Mouse (Mus musculus): Measurements from ENCODE around the gene Hrk. TPM values are rescaled to one million over a fixed set of nuclear protein-coding genes. Genes with fewer than 3 reads are reported as not detected.

Gene Hrk
- total and polyA plus RNA-seq, 3 experiments, result not detected

- Histone ChIP-seq H3K9ac (ENCODE audit: insufficient read depth, low read depth) (no peak overlapping the region), H3K79me2 (replicated peaks; ENCODE audit: control insufficient read depth, extremely low read depth, insufficient read depth, poor library complexity, severe bottlenecking) (no peaks in the 10 kb centered on the region), H3K27ac (ENCODE audit: insufficient read depth, low read depth) (no peak overlapping the region), H3K4me3 (replicated peaks in 1 of 3; ENCODE audit: low read depth in 2 of 3, low read length in 2 of 3, poor library complexity in 1 of 3) (no peak overlapping the region), H3K9me3 (replicated peaks; ENCODE audit: low read length) (no peaks in the 10 kb centered on the region), H3K36me3 (replicated peaks in 1 of 2; ENCODE audit: control insufficient read depth in 1 of 2, insufficient read depth in 1 of 2, low read length in 1 of 2) (peaks cover 0 to 48% of the 10 kb centered on the region in 2 experiments), H3K4me2 (ENCODE audit: insufficient read depth, low read depth, poor library complexity, severe bottlenecking) (no peak overlapping the region), H3K4me1 (ENCODE audit: control insufficient read depth in 1 of 2, insufficient read depth in 2 of 2) (0 out of 4 replicates have a peak, but pooled peaks cover 0 to 5% of the 10 kb centered on the region in 2 experiments), H3K27me3 (replicated peaks) (no peaks in the 10 kb centered on the region)
- DNase-seq (ENCODE audit: extremely low read depth), result no peak
- no peak for TF ChIP-seq RCOR1 (conservative IDR thresholded peaks at IDR 0.05; ENCODE audit: low read depth, low read length)
- TF ChIP-seq MXI1 (IDR thresholded peaks at IDR 0.05; ENCODE audit: low read depth, low read length), result no peak
- no peak for TF ChIP-seq SIN3A (IDR thresholded peaks at IDR 0.05; ENCODE audit: low read length)
- TF ChIP-seq PAX5 (IDR thresholded peaks at IDR 0.05; ENCODE audit: low read length), result no peak
- no peak for TF ChIP-seq ZMIZ1 (IDR thresholded peaks at IDR 0.05; ENCODE audit: low read depth, low read length)
- dilution Hi-C loops (cut with MboI; ENCODE audit: extremely low pct_ligation_motif_present, extremely low pct_unique_long_range_greater_than_20kb, low sequenced_read_pairs), result no loop called here
- in situ Hi-C loops (cut with MboI; ENCODE audit: low pct_ligation_motif_present, low pct_unique_long_range_greater_than_20kb, low sequenced_read_pairs), result no loop called here
Measured at GRCm38 (mm10) chr5:118217410-118217809, 53.0 kb downstream of the Hrk start.

DNA sequence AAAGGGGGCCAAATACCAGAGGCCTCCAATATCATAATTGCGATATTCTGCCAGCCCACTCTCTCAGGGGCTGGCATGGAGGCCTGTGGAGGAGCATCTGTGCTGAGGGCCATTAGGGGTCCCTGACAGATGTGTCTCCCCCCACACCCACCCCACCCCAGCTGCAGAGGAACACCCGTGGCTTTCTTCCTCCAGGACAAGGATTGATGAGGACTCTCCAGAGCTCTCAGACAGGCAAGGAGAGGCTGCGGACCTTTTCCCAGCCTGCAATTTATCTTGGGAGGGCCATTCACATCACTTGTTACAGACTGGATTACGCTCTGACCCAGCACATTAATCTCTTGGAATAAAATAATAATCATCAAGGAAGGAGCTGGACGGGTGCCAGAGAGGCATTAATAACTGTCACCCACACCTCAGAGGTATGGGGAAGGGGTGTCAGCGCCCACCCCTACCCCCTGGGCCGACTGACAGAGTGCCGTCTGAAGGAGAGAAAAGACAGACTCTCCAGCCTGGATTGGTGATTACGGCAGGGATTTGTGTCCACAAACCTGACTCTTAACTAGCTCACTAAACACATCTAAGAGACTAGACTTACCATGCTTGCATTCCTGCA is 58.8 kb downstream of the Hrk start:
- peaks cover 11 to 77% of the 10 kb centered on the region in 2 experiments for H3K36me3 ChIP-seq (replicated peaks in 1 of 2; ENCODE audit: control insufficient read depth in 1 of 2, insufficient read depth in 1 of 2, low read length in 1 of 2)
- H3K27me3 ChIP-seq (replicated peaks), result no peaks in the 10 kb centered on the region
- H3K9me3 ChIP-seq (replicated peaks; ENCODE audit: low read length), result no peaks in the 10 kb centered on the region
- H3K9ac ChIP-seq (ENCODE audit: insufficient read depth, low read depth), result no peak overlapping the region
- no peak for DNase-seq (ENCODE audit: extremely low read depth)
- H3K4me3 ChIP-seq (replicated peaks in 1 of 3; ENCODE audit: low read depth in 2 of 3, low read length in 2 of 3, poor library complexity in 1 of 3), result no peak overlapping the region
- dilution Hi-C loops (cut with MboI; ENCODE audit: extremely low pct_ligation_motif_present, extremely low pct_unique_long_range_greater_than_20kb, low sequenced_read_pairs) (no loop called here), in situ Hi-C loops (cut with MboI; ENCODE audit: low pct_ligation_motif_present, low pct_unique_long_range_greater_than_20kb, low sequenced_read_pairs) (no loop called here)
- TF ChIP-seq RAD21 (IDR thresholded peaks at IDR 0.05; ENCODE audit: low read depth, low read length) (no peak), MAX (IDR thresholded peaks at IDR 0.05; ENCODE audit: low read length) (no peak), IRF4 (IDR thresholded peaks at IDR 0.05; ENCODE audit: low read depth, low read length) (no peak), NRF1 (IDR thresholded peaks at IDR 0.05; ENCODE audit: low read depth, low read length) (no peak), MAZ (IDR thresholded peaks at IDR 0.05; ENCODE audit: low read depth, low read length) (no peak), UBTF (IDR thresholded peaks at IDR 0.05; ENCODE audit: low read depth, low read length) (no peak), MXI1 (IDR thresholded peaks at IDR 0.05; ENCODE audit: low read depth, low read length) (no peak), KAT2A (IDR thresholded peaks at IDR 0.05; ENCODE audit: insufficient replicate concordance, low read length) (no peak), TCF12 (IDR thresholded peaks at IDR 0.05; ENCODE audit: low read depth, low read length) (no peak), ZC3H11A (IDR thresholded peaks at IDR 0.05; ENCODE audit: low read depth, low read length) (no peak), SIN3A (IDR thresholded peaks at IDR 0.05; ENCODE audit: low read length) (no peak), MAFK (IDR thresholded peaks at IDR 0.05; ENCODE audit: insufficient replicate concordance, low read length) (no peak), JUND (conservative IDR thresholded peaks at IDR 0.05; ENCODE audit: low read depth, low read length) (no peak), RCOR1 (conservative IDR thresholded peaks at IDR 0.05; ENCODE audit: low read depth, low read length) (no peak)
- H3K4me2 ChIP-seq (ENCODE audit: insufficient read depth, low read depth, poor library complexity, severe bottlenecking), result no peak overlapping the region
- H3K79me2 ChIP-seq (replicated peaks; ENCODE audit: control insufficient read depth, extremely low read depth, insufficient read depth, poor library complexity, severe bottlenecking), result no peaks in the 10 kb centered on the region
- H3K27ac ChIP-seq (ENCODE audit: insufficient read depth, low read depth), result no peak overlapping the region
- H3K4me1 ChIP-seq (ENCODE audit: control insufficient read depth in 1 of 2, insufficient read depth in 2 of 2), result no peaks in the 10 kb centered on the region
